Mouse (Mus musculus) layer of hippocampus, adult 2 months (tissue): ENCODE results near the gene Pon3. TPM values are rescaled to one million over a fixed set of nuclear protein-coding genes. Genes with fewer than 3 reads are reported as not detected.

Source experiments
- DNase-seq, 2 experiments: peaks; one replicate each; pipeline ENCODE4 v3.0.0; 2022; ENCODE audit warnings: low spot score in 2 of 2
- H3K27ac ChIP-seq: fragments of 200-600 bp; 2 replicates; pipeline ENCODE4 v1.8.1; 2022
- H3K4me3 ChIP-seq: fragments of 200-600 bp; 2 replicates; pipeline ENCODE4 v1.8.1; 2022; ENCODE audit warnings: mild to moderate bottlenecking
- CTCF ChIP-seq: fragments of 200-600 bp; conservative IDR thresholded peaks from 2 replicates; pipeline ENCODE4 v1.8.1; 2022; ENCODE audit warnings: antibody characterized with exemption, mild to moderate bottlenecking, moderate library complexity
- total RNA-seq, 2 experiments: library from RNA; stranded (reverse); gene quantifications; 2 replicates each; pipeline ENCODE4 v1.2.3; 2021

Pon3 gene
- total RNA-seq, 2 experiments from 2014 or later = 2.5 to 3.3 TPM

GRCm38 (mm10) chr6:5280576-5281305 is 24.7 kb upstream of the Pon3 start:
- no peak for DNase-seq
- Histone ChIP-seq H3K27ac (no peak overlapping the region), H3K4me3 (no peak overlapping the region)
- no peak for TF ChIP-seq CTCF

GRCm38 (mm10) chr6:5277972-5278371 is 21.9 kb upstream of the Pon3 start:
- TF ChIP-seq CTCF = no peak
- Histone ChIP-seq H3K4me3 (no peak overlapping the region), H3K27ac (no peak overlapping the region)
- DNase-seq = no peak

- DNase-seq = no peak
- TF ChIP-seq CTCF = no peak
- H3K4me3 ChIP-seq = no peak overlapping the region
- H3K27ac ChIP-seq = no peak overlapping the region
Measured at GRCm38 (mm10) chr6:5269641-5270040, 13.6 kb upstream of the Pon3 start.

GRCm38 (mm10) chr6:5264793-5265192 is 8.7 kb upstream of the Pon3 start:
- DNase-seq = no peak
- no peak for TF ChIP-seq CTCF
- no peak overlapping the region for H3K27ac ChIP-seq
- no peak overlapping the region for H3K4me3 ChIP-seq

- TF ChIP-seq CTCF = no peak
- no peak overlapping the region for H3K27ac ChIP-seq
- H3K4me3 ChIP-seq = no peak overlapping the region
- no peak for DNase-seq
Measured at GRCm38 (mm10) chr6:5263250-5263999, 7.3 kb upstream of the Pon3 start.

GRCm38 (mm10) chr6:5262322-5263249 is 6.5 kb upstream of the Pon3 start:
- DNase-seq = no peak
- no peak overlapping the region for H3K4me3 ChIP-seq
- no peak overlapping the region for H3K27ac ChIP-seq
- TF ChIP-seq CTCF = no peak

GRCm38 (mm10) chr6:5255291-5255690 is 795 bp downstream of the Pon3 start:
- no peak overlapping the region for H3K4me3 ChIP-seq
- TF ChIP-seq CTCF = no peak
- DNase-seq = no peak
- H3K27ac ChIP-seq = no peak overlapping the region

- Histone ChIP-seq H3K4me3 (no peak overlapping the region), H3K27ac (no peak overlapping the region)
- no peak for DNase-seq
- no peak for TF ChIP-seq CTCF
Measured at GRCm38 (mm10) chr6:5254869-5255268, 1.2 kb downstream of the Pon3 start.

- DNase-seq = no peak
- Histone ChIP-seq H3K27ac (no peak overlapping the region), H3K4me3 (no peak overlapping the region)
- no peak for TF ChIP-seq CTCF
Measured at GRCm38 (mm10) chr6:5245926-5246325, 10.2 kb downstream of the Pon3 start.

- TF ChIP-seq CTCF = no peak
- Histone ChIP-seq H3K27ac (no peak overlapping the region), H3K4me3 (no peak overlapping the region)
- DNase-seq = no peak
Measured at GRCm38 (mm10) chr6:5238799-5239198, 17.3 kb downstream of the Pon3 start.

GRCm38 (mm10) chr6:5237510-5237909 is 18.6 kb downstream of the Pon3 start:
- no peak for TF ChIP-seq CTCF
- Histone ChIP-seq H3K4me3 (no peak overlapping the region), H3K27ac (no peak overlapping the region)
- no peak for DNase-seq

- Histone ChIP-seq H3K27ac (no peak overlapping the region), H3K4me3 (no peak overlapping the region)
- no peak for DNase-seq
- no peak for TF ChIP-seq CTCF
Measured at GRCm38 (mm10) chr6:5236843-5237371, 19.2 kb downstream of the Pon3 start.

GRCm38 (mm10) chr6:5234563-5234962 is 21.5 kb downstream of the Pon3 start:
- H3K27ac ChIP-seq = no peak overlapping the region
- DNase-seq = no peak
- no peak for TF ChIP-seq CTCF
- no peak overlapping the region for H3K4me3 ChIP-seq
